Mouse (Mus musculus) lung, adult 2 months (tissue): ENCODE measurements around the gene Ccr10. TPM values are rescaled to one million over a fixed set of nuclear protein-coding genes. Genes with fewer than 3 reads are reported as not detected.
"Not testable (repeated sequence)": the region's sequence is repeated elsewhere in the genome, so short reads cannot be mapped to it uniquely, and the experiment has no call there.

Experiments used
- DNase-seq: peaks from one replicate; pipeline ENCODE4 v3.0.0; 2022
- H3K4me1 ChIP-seq: fragments of 200-500 bp; 2 replicates; pipeline ENCODE4 v1.6.1; 2011; ENCODE audit warnings: low read length; ENCODE audit not compliant: control insufficient read depth, insufficient read depth
- H3K4me3 ChIP-seq: fragments of 200-500 bp; replicated peaks from 2 replicates; pipeline ENCODE3; 2011; ENCODE audit warnings: low read depth, mild to moderate bottlenecking, control low read depth, low read length; ENCODE audit errors: extremely low read depth
- CTCF ChIP-seq: fragments of 200-500 bp; IDR thresholded peaks from 2 replicates; pipeline ENCODE4 v1.5.1; 2011; ENCODE audit warnings: mild to moderate bottlenecking, low read length, control low read depth; ENCODE audit not compliant: insufficient read depth
- POLR2A ChIP-seq: fragments of 200-500 bp; IDR thresholded peaks from 2 replicates; pipeline ENCODE4 v1.6.1; 2011; ENCODE audit warnings: low read depth, mild to moderate bottlenecking, control low read depth, low read length, borderline replicate concordance; ENCODE audit errors: extremely low read depth
- WGBS: fragments of 180-500 bp; shearing (Covaris S2); methylation state at CpG from one replicate; pipeline ENCODE4 v1.1.7; 2018; 5-methylcytosine and 5-hydroxymethylcytosine counted together
- polyA plus RNA-seq: library from polyadenylated mRNA; depleted of rRNA; stranded (reverse); fragments of >200 nt; gene quantifications from 2 replicates; pipeline ENCODE4 v1.2.3, GENCODE M21; 2012

The Ccr10 gene
- polyA plus RNA-seq, 1 experiment: 0.45 TPM

DNA sequence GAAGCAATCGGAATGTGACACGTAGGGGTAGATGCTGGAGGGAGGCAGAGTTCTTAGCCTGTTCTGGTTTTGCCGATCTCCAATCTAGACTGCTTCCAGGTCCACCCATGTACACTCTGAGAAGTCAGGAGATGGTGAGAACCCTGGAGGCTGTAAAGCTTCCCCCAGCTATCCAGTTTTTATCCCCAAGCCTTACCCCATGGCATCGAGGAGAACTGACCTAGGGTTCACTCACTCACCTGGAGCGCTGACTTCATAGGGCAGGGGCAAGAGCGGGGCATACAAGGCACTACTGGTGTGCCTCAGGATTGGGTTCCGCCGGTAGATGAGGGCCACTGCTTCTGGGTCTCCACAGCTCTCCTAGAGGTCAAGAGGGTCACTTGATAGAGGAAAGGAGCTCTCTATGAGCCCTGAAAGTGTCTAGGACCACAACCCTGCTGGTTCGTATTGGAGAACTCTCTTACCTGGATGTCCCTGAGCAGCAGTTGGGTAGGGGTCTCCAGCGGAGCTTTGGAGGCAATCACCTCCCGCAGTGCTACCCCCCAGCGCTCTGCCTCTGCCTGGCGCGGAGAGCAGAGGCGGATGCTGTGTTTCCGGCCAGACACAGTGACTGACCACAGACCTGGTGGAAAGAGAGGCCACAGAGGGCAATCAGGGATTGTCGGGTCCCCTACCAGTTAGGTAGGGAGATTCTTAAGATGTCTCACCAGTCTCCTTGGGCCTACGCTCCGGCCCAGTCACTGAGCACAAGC is 7.9 kb downstream of the Ccr10 start:
- Histone ChIP-seq H3K4me3 (no peak overlapping the region), H3K4me1 (peaks cover 13% of the 10 kb centered on the region; the same call in 1 of the 2 replicates)
- no peak for DNase-seq
- TF ChIP-seq CTCF (no peak), POLR2A (no peak)
- WGBS: 84% methylated on average over 19 of the region's 19 CpGs

GRCm38 (mm10) chr11:101166357-101166756 is 8.9 kb downstream of the Ccr10 start:
- H3K4me1 ChIP-seq: peaks cover 8% of the 10 kb centered on the region; the same call in 1 of the 2 replicates
- no peak for TF ChIP-seq CTCF
- no peak for TF ChIP-seq POLR2A
- DNase-seq: no peak
- WGBS: 86% methylated on average over 14 of the region's 14 CpGs
- H3K4me3 ChIP-seq: no peak overlapping the region

- no peak for DNase-seq
- Histone ChIP-seq H3K4me3 (no peak overlapping the region), H3K4me1 (peaks cover 8% of the 10 kb centered on the region; the same call in 1 of the 2 replicates)
- TF ChIP-seq POLR2A: no peak
- TF ChIP-seq CTCF: no peak
- WGBS: 61% methylated on average over 35 of the region's 35 CpGs
These were observed 10.3 kb downstream of the Ccr10 start for GRCm38 (mm10) chr11:101164677-101165580.

- WGBS: 60% methylated on average over 21 of the region's 21 CpGs
- TF ChIP-seq CTCF (no peak), POLR2A (no peak)
- DNase-seq: no peak
- Histone ChIP-seq H3K4me1 (peaks cover 8% of the 10 kb centered on the region; the same call in 1 of the 2 replicates), H3K4me3 (no peak overlapping the region)
These were observed 10.9 kb downstream of the Ccr10 start for GRCm38 (mm10) chr11:101164351-101164665.

- no peak for DNase-seq
- H3K4me3 ChIP-seq: no peak overlapping the region
- TF ChIP-seq CTCF: no peak
- no peak for TF ChIP-seq POLR2A
- H3K4me1 ChIP-seq: peaks cover 8% of the 10 kb centered on the region; the same call in 1 of the 2 replicates
- 69% methylated on average over 45 of the region's 49 CpGs for WGBS
These were observed 11.5 kb downstream of the Ccr10 start for GRCm38 (mm10) chr11:101163476-101164350.

GRCm38 (mm10) chr11:101162772-101163171 is 12.5 kb downstream of the Ccr10 start:
- H3K4me1 ChIP-seq: peaks cover 6% of the 10 kb centered on the region; the same call in 1 of the 2 replicates
- H3K4me3 ChIP-seq: no peak overlapping the region
- DNase-seq: no peak
- 42% methylated on average over 5 of the region's 5 CpGs for WGBS
- TF ChIP-seq POLR2A: no peak
- TF ChIP-seq CTCF: no peak

DNA sequence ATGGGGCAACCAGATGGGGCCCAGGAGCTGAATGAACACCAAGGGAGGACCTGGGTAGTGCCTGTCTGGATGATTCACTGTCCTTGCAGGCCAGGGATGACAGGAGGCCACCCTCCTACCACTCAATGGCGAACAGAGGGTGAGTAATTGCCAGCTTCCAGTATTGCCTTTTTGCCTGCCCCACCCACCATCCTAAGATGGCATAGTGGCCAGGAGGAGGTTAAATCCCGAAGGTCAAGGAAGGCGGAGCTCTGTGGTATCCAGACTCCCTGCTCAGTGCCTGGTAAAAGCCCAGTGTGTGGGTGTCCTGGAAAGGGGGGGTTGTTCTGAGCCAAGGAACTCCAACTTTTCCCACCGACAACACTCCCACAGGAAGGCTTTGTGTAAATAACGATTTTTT is 12.9 kb downstream of the Ccr10 start:
- TF ChIP-seq POLR2A (no peak), CTCF (no peak)
- Histone ChIP-seq H3K4me1 (peaks cover 6% of the 10 kb centered on the region; the same call in 1 of the 2 replicates), H3K4me3 (no peak overlapping the region)
- DNase-seq: no peak
- 24% methylated on average over 5 of the region's 5 CpGs for WGBS

GRCm38 (mm10) chr11:101161551-101161950 is 13.7 kb downstream of the Ccr10 start:
- TF ChIP-seq CTCF (no peak), POLR2A (no peak)
- no peak for DNase-seq
- H3K4me1 ChIP-seq: peaks cover 6% of the 10 kb centered on the region; the same call in 1 of the 2 replicates
- no peak overlapping the region for H3K4me3 ChIP-seq
- 90% methylated on average over 15 of the region's 15 CpGs for WGBS

DNA sequence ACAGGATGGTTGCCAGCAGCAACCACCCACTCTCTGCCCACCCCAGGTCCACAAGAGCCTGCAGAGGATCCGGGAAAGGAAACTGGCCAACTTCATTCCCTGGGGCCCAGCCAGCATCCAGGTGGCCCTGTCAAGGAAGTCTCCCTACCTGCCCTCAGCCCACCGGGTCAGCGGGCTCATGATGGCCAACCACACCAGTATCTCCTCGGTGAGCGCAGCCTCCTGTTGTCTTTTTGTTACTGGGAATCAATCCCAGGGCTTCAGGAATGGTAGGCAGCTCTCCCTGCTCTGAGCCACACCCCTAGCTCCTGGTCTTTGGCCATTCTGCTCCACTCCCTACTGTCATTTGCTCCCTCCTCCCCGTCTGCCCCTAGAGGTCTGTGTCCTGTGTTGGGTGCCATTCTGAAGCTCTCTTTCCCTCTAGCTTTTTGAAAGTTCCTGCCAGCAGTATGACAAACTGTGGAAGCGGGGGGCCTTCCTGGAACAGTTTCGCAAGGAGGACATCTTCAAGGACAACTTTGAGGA is 14.2 kb downstream of the Ccr10 start:
- not testable (repeated sequence) for H3K4me3 ChIP-seq, H3K4me1 ChIP-seq, DNase-seq
- WGBS: 78% methylated on average over 8 of the region's 8 CpGs

DNA sequence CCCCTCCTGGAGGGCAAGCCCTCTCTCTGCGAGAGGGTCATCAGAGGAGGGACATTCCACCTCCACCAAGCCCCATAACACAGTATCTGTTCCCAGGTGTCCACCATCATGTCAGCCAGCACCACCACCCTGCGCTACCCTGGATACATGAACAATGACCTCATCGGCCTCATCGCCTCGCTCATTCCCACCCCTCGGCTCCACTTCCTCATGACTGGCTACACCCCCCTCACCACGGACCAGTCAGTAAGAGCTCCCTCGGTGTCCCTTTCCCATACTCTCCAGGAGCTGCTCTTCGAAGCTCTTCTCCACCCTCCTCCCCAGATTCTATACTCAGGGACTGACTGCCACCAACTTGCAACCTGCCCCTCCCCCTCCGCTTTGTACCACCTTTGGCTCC is 15.1 kb downstream of the Ccr10 start:
- DNase-seq, H3K4me3 ChIP-seq, H3K4me1 ChIP-seq: not testable (repeated sequence)
- 70% methylated on average over 10 of the region's 10 CpGs for WGBS
